Mouse (Mus musculus): ENCODE data around the gene Hmmr.

- TF ChIP-seq CTCF (IDR thresholded peaks at IDR 0.05; ENCODE audit: low read depth, low read length) (no peak), POLR2A (IDR thresholded peaks at IDR 0.05; ENCODE audit: extremely low read depth, insufficient read depth, low read length) (no peak)
Measured at GRCm38 (mm10) chr11:40744348-40744747, 11.1 kb upstream of the Hmmr start.

All from liver, adult 2 months (tissue).